Comparison of ENCODE assay signal across 11 mouse cellular contexts in the genomic region with DNA sequence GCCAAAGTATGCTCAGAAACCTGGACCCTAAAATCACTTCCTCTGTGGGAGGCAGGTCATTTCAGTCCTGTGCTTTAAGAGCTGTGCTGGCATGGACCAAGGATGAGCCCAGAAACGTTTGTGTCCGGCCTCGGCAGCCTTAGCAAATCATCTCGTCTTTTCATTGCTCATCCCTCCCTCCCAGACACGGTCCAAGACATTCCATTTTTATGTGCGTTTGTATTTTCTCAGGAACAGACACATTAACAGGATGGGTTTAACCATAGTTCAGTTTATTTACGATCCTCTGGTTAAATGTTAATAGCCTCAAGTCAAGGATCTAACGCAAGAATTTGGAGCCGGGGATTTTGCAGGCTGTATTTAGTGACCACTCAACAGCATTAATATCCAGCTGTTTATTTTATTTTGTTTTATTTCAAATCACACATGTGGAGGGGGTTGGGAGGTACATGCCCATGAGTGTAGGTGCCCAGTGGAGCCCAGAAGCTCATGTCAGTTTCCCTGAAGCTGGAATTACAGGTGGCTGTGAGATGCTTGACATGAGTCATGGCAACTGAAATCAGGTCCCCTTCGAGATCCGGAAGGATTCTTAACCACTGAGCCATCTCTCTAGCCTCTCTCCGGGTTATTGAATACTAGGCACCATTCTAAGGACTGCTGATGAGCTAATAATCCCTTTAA.
DNase-seq lines count a peak whose midpoint lies in the region; ATAC-seq and TF ChIP-seq lines count a peak whose summit lies in the region.
"Had no signal": no experiment of that assay in that cellular context is flagged by ENCODE, and none has a peak within 500 bp of the region (broad histone marks: within the 10 kb centered on the region; RNA-seq: fewer than 3 reads in every experiment).

No protein-coding gene starts in this region.

- H3K4me1 ChIP-seq in heart, embryonic 13.5 days: peaks cover 46% of the 10 kb centered on the region
- peaks cover 40% of the 10 kb centered on the region for H3K4me1 ChIP-seq in limb, embryonic 12.5 days (replicated peaks)

- H3K4me2 ChIP-seq in heart, embryonic 13.5 days: no peak overlapping the region
- H3K4me2 ChIP-seq in limb, embryonic 12.5 days: peak overlapping the region; percentile 45
- H3K4me2 ChIP-seq: lung, embryonic 14.5 days had no signal

- H3K4me3 ChIP-seq in heart, embryonic 13.5 days: no peak overlapping the region
- no peak overlapping the region; the same call in 1 of the 2 replicates for H3K4me3 ChIP-seq in limb, embryonic 12.5 days (replicated peaks)

- H3K9ac ChIP-seq in heart, embryonic 13.5 days: no peak overlapping the region
- H3K9ac ChIP-seq in limb, embryonic 12.5 days (replicated peaks): no peak overlapping the region
- H3K9ac ChIP-seq: lung, embryonic 14.5 days had no signal

- CTCF ChIA-PET in Patski (lab: Charles Lee): interaction anchor here (0.7 to 3.3 kb wide), 20 partner anchors 9 to 468 kb away, joined by 3 to 15 read pairs (median 5); no protein-coding TSS in a partner anchor

- POLR2A ChIA-PET in Patski (lab: Charles Lee): interaction anchor here (0.6 to 4.6 kb wide), 12 partner anchors 23 to 466 kb away, joined by 3 to 27 read pairs (median 6); partner anchors contain the start of gene Spry1

- H3K9me3 ChIP-seq in heart, embryonic 13.5 days: no peaks in the 10 kb centered on the region
- H3K9me3 ChIP-seq in limb, embryonic 12.5 days: no peaks in the 10 kb centered on the region

- DNase-seq in heart, postnatal 10 days: no peak
- DNase-seq in Patski (ENCODE audit: low read depth, low spot score): peak; percentile 100
- peak; percentile 74 for DNase-seq in kidney, adult 11 months
- no peak for DNase-seq in ovary, adult 18-20 months (ENCODE audit: low spot score)
- DNase-seq in left cerebral cortex, postnatal 10 days (ENCODE audit: extremely low spot score in 1 of 2, low spot score in 2 of 2): no peak
- DNase-seq: gastrocnemius, postnatal 25 days; lung, embryonic 14.5 days; retina, postnatal 1 day had no signal

- no peaks in the 10 kb centered on the region for H3K36me3 ChIP-seq in heart, embryonic 13.5 days
- H3K36me3 ChIP-seq in limb, embryonic 12.5 days: no peaks in the 10 kb centered on the region

- in situ Hi-C loops in Patski (cut with MboI; ENCODE audit: low pct_unique_long_range_greater_than_20kb): loop anchor here (10.0 to 25.0 kb wide), 2 partner anchors 92 to 299 kb away; partner anchors contain the start of gene Spry1

- intact Hi-C loops in heart, postnatal 10 days (cut with DNase I): loop anchor here (2.0 to 5.0 kb wide), 3 partner anchors 62 to 294 kb away; no protein-coding TSS in a partner anchor
- intact Hi-C loops in left cerebral cortex, postnatal 10 days (cut with DNase I): no loop called here

- WGBS in heart, embryonic 13.5 days: 74% methylated on average over 12 of the region's 12 CpGs
- 17% methylated on average over 12 of the region's 12 CpGs for WGBS in limb, embryonic 12.5 days

- 0 out of 2 replicates have a peak overlapping the region, but pooled peaks have one; percentile 44 for H3K27ac ChIP-seq in heart, embryonic 13.5 days (replicated peaks)
- H3K27ac ChIP-seq in limb, embryonic 12.5 days: peak overlapping the region; percentile 82

- no peak for TF ChIP-seq CTCF in Patski (IDR thresholded peaks at IDR 0.05)

- no peaks in the 10 kb centered on the region for H3K27me3 ChIP-seq in heart, embryonic 13.5 days (replicated peaks)
- no peaks in the 10 kb centered on the region for H3K27me3 ChIP-seq in Patski
- 0 out of 2 replicates have a peak, but pooled peaks cover 2% of the 10 kb centered on the region for H3K27me3 ChIP-seq in limb, embryonic 12.5 days

- ATAC-seq in heart, embryonic 13.5 days (ENCODE audit: extremely low read depth, insufficient number of reproducible peaks, low FRiP score, low TSS enrichment): no peak
- ATAC-seq in Patski: peak; percentile 66
- ATAC-seq in limb, embryonic 12.5 days (ENCODE audit: insufficient number of reproducible peaks, insufficient read depth, low FRiP score, low TSS enrichment, low read depth): no peak; the same call in 1 of the 2 replicates
- ATAC-seq in megakaryocyte-erythroid progenitor cell, adult 5-6 weeks (replicated peaks; ENCODE audit: low FRiP score, low TSS enrichment, poor library complexity, severe bottlenecking): no peak

Comparison
In these comparisons a context has a peak if more than half of its experiments do, and no peak if none do; other contexts are left out.
1. DNase-seq: peak in Patski (single experiment) and kidney, adult 11 months (single experiment); none in heart, postnatal 10 days (0 of 2), ovary, adult 18-20 months (single experiment) and left cerebral cortex, postnatal 10 days (0 of 2).